Mouse (Mus musculus) testis, postnatal 10 days (tissue): ENCODE results near the gene Gimap3.
A peak's percentile ranks its signal among the peaks of the same experiment; 100 is the strongest.

Source experiments
- DNase-seq: peaks from one replicate; pipeline ENCODE4 v3.0.0; 2021; ENCODE audit warnings: low spot score

Gimap3 gene

GRCm38 (mm10) chr6:48770696-48771095 is at the start of gene Gimap3:
Gimap3 (minus strand) TSS chr6:48770851.
- DNase-seq, result no peak

GRCm38 (mm10) chr6:48817815-48818214 is 47.2 kb upstream of the Gimap3 start:
- peak; percentile 82 for DNase-seq

DNA sequence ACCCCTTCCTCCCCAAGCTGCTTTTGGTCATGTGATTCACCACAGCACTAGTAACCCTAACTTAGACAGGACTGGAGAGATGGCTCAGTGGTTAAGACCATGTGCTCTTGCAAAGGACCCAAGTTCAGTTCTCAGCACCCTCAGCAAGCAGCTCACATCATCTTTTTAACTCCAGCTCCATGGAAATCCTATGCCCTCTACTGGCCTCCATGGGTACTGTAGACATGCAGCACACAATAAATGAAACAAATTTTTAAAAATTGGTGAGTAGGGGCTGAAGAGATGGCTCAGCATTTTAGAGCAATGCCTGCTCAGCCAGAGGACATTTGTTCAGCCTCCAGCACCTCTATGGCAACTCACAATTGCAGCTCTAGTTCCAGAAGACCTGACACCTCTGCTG is 44.4 kb upstream of the Gimap3 start:
- DNase-seq, result no peak

DNA sequence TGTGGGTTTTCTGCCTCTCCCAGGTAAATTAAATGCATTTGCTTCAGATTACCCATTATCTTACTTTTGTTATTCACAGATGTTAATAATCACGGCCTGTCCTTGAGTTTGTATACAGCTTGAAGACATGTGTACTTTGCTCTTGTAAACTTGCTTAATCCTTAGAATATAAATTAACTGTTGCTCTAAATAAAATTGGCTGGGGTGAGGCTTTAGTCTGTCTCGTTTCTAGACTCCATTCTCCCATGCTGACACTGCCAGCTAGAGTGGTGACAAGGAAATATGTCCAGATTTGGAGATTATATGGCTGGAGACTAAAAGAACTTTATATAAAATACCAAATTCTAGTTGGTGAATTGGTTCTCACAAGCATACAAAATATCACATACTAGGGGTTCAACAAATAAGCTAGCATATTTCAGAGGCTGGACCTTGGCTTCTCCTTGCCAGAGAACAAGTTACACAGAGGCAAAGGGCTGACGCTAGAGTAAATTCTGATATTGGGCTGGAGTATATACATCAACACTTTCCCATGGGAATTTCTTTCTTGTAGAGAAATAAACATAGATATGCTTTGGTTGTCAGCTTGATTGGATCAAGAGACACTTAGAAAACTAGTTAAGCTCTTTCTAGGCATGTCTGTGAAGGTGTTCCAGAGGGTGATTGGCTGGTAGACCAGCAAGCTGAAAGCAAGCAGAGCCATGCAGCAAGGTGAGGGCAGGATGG is 39.0 kb upstream of the Gimap3 start:
- DNase-seq, result no peak

GRCm38 (mm10) chr6:48806746-48807145 is 36.1 kb upstream of the Gimap3 start:
- DNase-seq, result no peak

- DNase-seq, result no peak
These were observed 33.7 kb upstream of the Gimap3 start for GRCm38 (mm10) chr6:48804346-48804745.

GRCm38 (mm10) chr6:48803406-48804051 is 32.9 kb upstream of the Gimap3 start:
- no peak for DNase-seq

DNA sequence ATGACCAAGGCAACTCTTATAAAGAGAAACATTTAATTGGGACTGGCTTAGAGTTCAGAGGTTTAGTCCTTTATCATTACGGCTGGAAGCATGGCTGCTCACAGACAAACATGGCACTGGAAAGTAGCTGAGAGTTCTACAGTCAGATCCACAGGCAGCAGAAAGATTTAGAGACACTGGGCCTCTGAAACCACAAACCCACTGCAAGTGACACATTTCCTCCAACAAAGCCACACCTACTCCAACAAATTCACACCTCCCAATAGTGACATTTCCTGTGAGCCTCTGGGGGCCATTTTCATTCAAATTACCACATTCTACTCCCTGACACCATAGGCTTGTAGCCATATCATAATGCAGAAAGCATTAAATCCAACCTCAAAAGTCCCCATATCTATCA is 31.2 kb upstream of the Gimap3 start:
- no peak for DNase-seq

GRCm38 (mm10) chr6:48787867-48788266 is 17.2 kb upstream of the Gimap3 start:
- no peak for DNase-seq

DNA sequence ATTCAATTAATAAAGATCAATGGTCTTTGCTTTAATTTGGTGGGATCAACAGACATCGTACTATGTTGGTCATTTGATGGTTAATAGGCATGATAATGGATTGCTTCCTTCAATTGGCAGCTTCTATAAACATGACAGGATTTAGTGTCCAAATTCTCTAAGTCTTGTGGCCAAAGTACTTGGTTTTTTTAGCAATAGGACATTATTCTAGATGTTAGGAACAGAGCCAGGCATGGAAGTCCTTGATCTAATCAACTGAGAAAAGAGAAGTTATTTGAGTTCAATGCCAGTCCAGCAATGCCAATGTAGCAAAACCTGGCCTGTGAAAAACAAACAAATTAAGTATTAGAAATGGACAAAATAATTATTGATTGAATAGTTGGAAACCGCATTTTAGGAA is 14.9 kb upstream of the Gimap3 start:
- DNase-seq, result no peak

- DNase-seq, result no peak
These were observed 14.5 kb upstream of the Gimap3 start for GRCm38 (mm10) chr6:48785189-48785588.

- DNase-seq, result no peak
These were observed 13.8 kb upstream of the Gimap3 start for GRCm38 (mm10) chr6:48784406-48784805.

GRCm38 (mm10) chr6:48772030-48772429 is 1.4 kb upstream of the Gimap3 start:
- peak; percentile 87 for DNase-seq

DNA sequence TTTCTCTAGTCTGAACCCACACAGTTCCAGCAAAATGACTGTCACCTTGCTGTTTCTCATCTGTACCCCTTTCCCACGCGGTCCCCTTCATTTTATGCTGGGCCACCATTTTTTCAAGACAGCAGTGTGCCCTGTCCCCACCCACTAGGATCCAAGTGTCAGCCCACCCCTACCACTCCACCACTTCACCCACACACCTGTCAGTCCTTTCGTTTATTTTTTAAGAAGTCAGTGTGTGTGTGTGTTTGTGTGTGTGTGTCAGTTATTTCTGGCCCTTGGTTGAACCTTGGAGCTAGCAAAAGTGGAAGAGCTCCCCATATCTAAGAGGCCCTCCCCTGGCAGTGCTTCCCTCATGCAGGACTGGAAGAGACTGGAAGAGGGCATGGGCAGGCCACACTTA is 1.7 kb downstream of the Gimap3 start:
- no peak for DNase-seq

GRCm38 (mm10) chr6:48768178-48768869 is 2.3 kb downstream of the Gimap3 start:
- DNase-seq, result no peak

DNA sequence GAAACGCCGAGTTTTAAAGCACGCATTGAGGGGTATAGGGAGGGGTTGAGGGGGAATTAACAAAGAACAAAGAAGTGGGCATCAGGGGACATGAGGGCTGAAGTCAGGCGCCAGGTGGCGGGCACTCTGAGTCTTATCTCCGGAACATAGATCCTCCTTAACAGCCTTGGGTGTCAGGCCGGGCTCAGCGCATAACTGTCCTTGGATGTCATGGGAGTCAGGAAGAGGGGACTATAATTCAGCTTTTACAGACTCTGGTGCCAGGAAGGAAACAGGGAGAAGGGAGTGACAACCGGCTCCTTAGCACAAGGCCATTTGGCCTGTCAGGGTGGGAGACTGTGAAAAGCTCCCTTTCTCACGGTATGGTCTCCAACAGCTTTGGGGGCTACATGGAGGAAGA is 6.2 kb downstream of the Gimap3 start:
- no peak for DNase-seq

- no peak for DNase-seq
These were observed 6.9 kb downstream of the Gimap3 start for GRCm38 (mm10) chr6:48763567-48764270.

DNA sequence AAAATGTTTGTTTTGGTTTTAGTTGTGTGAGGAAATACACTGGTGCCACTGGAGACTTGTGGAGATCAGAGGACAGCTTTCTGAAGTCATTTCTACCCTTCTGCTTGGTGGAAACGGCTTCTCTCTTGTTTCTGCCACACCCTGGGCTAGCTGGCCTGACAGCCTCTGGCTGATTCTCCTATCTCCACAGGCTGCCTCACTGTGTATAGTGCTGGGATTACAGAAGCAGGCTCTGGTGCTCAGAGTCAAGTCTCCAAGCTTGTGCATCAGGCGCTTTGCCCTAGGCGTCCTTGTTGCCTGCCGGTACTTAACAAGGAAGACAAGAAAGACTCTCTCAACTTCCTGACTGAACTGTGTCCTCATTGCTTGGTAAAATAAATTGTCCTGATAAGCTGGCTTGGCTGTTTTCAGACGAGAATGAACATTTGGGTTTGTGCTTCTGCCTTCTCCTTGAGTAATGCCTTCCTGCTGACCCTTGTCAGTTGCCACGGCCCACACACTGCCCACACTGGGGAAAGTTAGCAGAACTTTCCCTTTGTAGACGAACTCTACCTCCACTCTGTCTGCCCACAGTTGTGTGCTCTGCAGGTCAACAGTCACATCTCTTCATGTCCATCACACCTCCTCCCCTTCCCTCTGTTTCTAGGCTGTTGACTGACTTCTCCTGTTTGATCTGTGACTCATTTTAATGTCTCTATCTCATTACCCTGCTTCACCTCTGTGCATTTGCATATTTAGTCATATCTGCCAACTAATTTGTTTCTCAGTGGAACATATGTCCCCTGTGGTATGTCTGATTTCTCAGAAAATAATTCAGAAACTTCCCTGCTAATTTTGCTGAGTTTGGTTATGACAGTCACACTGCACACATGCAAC is 23.3 kb downstream of the Gimap3 start:
- DNase-seq, result no peak

- no peak for DNase-seq
These were observed 24.4 kb downstream of the Gimap3 start, which contains the start of gene Gimap5 for GRCm38 (mm10) chr6:48745959-48746889. Gimap5 (plus strand) TSS chr6:48746197.

- DNase-seq, result no peak
These were observed 25.2 kb downstream of the Gimap3 start for GRCm38 (mm10) chr6:48745490-48745889.
